Mouse (Mus musculus): Measurements from ENCODE around the gene Cnnm2.

DNA sequence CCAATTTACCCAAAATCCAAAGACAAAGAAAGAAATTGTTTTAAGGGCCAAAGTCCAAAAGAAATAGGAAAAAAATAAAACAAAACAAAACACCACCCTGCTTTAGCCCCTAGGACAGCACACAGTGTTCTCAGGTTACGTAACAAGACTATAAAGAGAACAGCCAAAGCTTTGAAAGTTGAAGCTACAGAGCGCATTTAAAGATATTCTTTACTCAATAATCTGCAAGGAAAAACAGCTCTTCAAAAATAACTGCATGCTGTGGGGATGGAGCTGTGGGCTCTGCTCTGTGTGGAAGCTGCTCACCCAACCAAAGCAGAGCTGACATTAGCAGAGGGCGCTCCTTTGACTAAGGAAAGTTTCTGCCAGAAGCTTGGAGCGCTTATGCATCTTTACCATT is 147.6 kb downstream of the Cnnm2 start:
- no peak for TF ChIP-seq POLR2A (IDR thresholded peaks at IDR 0.05; ENCODE audit: insufficient read length, low read depth)
- TF ChIP-seq TCF12 (IDR thresholded peaks at IDR 0.05; ENCODE audit: insufficient read depth, poor library complexity, severe bottlenecking) = no peak
- TF ChIP-seq E2F4 (IDR thresholded peaks at IDR 0.05; ENCODE audit: insufficient read depth) = no peak
- no peak for TF ChIP-seq MAX (IDR thresholded peaks at IDR 0.05; ENCODE audit: low read depth)
- no peak for TF ChIP-seq SRF (IDR thresholded peaks at IDR 0.05; ENCODE audit: control insufficient read depth, insufficient read length, low read depth)
- no peak for TF ChIP-seq REST (IDR thresholded peaks at IDR 0.05; ENCODE audit: insufficient read depth, insufficient read length)
- no peak for TF ChIP-seq CEBPB (IDR thresholded peaks at IDR 0.05; ENCODE audit: insufficient read depth, poor library complexity, severe bottlenecking)
- TF ChIP-seq USF1 (IDR thresholded peaks at IDR 0.05; ENCODE audit: low read depth) = no peak
- TF ChIP-seq TCF3 (IDR thresholded peaks at IDR 0.05; ENCODE audit: insufficient read length, low read depth) = no peak
- TF ChIP-seq POLR2AphosphoS2 (IDR thresholded peaks at IDR 0.05; ENCODE audit: insufficient read length, low read depth) = no peak
- TF ChIP-seq MYOD1 (IDR thresholded peaks at IDR 0.05; ENCODE audit: control insufficient read depth in 1 of 3, insufficient read length in 2 of 3, low read depth in 2 of 3) = no peak
